Mouse (Mus musculus) CH12.LX (cell line): ENCODE measurements around the gene Terf2. TPM values are rescaled to one million over a fixed set of nuclear protein-coding genes. Genes with fewer than 3 reads are reported as not detected.

ENCODE experiments used
- DNase-seq: peaks from one replicate; pipeline ENCODE4 v3.0.0-alpha.2; 2013; ENCODE audit errors: extremely low read depth
- H3K27ac ChIP-seq: 2 replicates; pipeline ENCODE4 v1.5.1; 2012; ENCODE audit warnings: low read depth, mild to moderate bottlenecking, control low read depth, moderate library complexity; ENCODE audit not compliant: insufficient read depth
- H3K27me3 ChIP-seq: replicated peaks from 2 replicates; pipeline ENCODE3; 2012; ENCODE audit warnings: inconsistent platforms
- H3K36me3 ChIP-seq, 2 experiments: replicated peaks in 1 of 2; 2 replicates each; pipeline versions ENCODE3 to v1.6.1; 2012; ENCODE audit warnings: inconsistent platforms in 1 of 2, low read length in 1 of 2, mild to moderate bottlenecking in 1 of 2, mixed read lengths in 1 of 2, moderate library complexity in 1 of 2; ENCODE audit not compliant: control insufficient read depth in 1 of 2, insufficient read depth in 1 of 2
- H3K4me1 ChIP-seq, 2 experiments: 2 replicates each; pipeline ENCODE4 v1.6.1; 2012; ENCODE audit warnings: inconsistent platforms in 1 of 2, moderate library complexity in 1 of 2; ENCODE audit not compliant: insufficient read depth in 2 of 2, control insufficient read depth in 1 of 2
- H3K4me2 ChIP-seq: 2 replicates; pipeline ENCODE4 v1.6.1; 2012; ENCODE audit warnings: low read depth, mild to moderate bottlenecking, control low read depth; ENCODE audit not compliant: poor library complexity, insufficient read depth, severe bottlenecking
- H3K4me3 ChIP-seq, 3 experiments: fragments of 150-350 bp in 1 of 3; sonication (generic) in 1 of 3; replicated peaks in 1 of 3; 2 replicates each; pipeline versions ENCODE3 to v1.5.1; 2011 to 2012; ENCODE audit warnings: low read depth in 2 of 3, low read length in 2 of 3, mild to moderate bottlenecking in 2 of 3, moderate library complexity in 2 of 3, control low read depth in 1 of 3, improper control_type of control experiment in 1 of 3, inconsistent platforms in 1 of 3, mixed read lengths in 1 of 3; ENCODE audit not compliant: poor library complexity in 1 of 3
- H3K79me2 ChIP-seq: replicated peaks from 2 replicates; pipeline ENCODE4 v1.6.1; 2012; ENCODE audit warnings: mild to moderate bottlenecking, moderate library complexity; ENCODE audit not compliant: control insufficient read depth, poor library complexity, insufficient read depth, severe bottlenecking; ENCODE audit errors: extremely low read depth
- H3K9ac ChIP-seq: 2 replicates; pipeline ENCODE4 v1.6.1; 2012; ENCODE audit warnings: low read depth, mild to moderate bottlenecking, control low read depth, moderate library complexity; ENCODE audit not compliant: insufficient read depth
- H3K9me3 ChIP-seq: replicated peaks from 2 replicates; pipeline ENCODE3; 2012; ENCODE audit warnings: low read length, inconsistent platforms, mixed read lengths
- BHLHE40 ChIP-seq: IDR thresholded peaks from 2 replicates; pipeline ENCODE4 v1.6.1; 2011; ENCODE audit warnings: mild to moderate bottlenecking, low read depth, low read length, improper control_type of control experiment
- CHD1 ChIP-seq: IDR thresholded peaks from 2 replicates; pipeline ENCODE4 v1.6.1; 2012; ENCODE audit warnings: low read depth, low read length, improper control_type of control experiment, inconsistent platforms
- CTCF ChIP-seq, 2 experiments: IDR thresholded peaks in 1 of 2; conservative IDR thresholded peaks in 1 of 2; 2 replicates each; pipeline ENCODE4 v1.5.1; 2011 to 2012; ENCODE audit warnings: low read depth in 2 of 2, low read length in 2 of 2, improper control_type of control experiment in 1 of 2, inconsistent platforms in 1 of 2, mild to moderate bottlenecking in 1 of 2, moderate library complexity in 1 of 2
- EP300 ChIP-seq: IDR thresholded peaks from 2 replicates; pipeline ENCODE4 v1.6.1; 2011; ENCODE audit warnings: low read length, improper control_type of control experiment
- GABPA ChIP-seq: IDR thresholded peaks from 2 replicates; pipeline ENCODE4 v1.6.1; 2012; ENCODE audit warnings: low read depth, low read length, improper control_type of control experiment, inconsistent platforms; ENCODE audit not compliant: insufficient replicate concordance
- JUN ChIP-seq: IDR thresholded peaks from 2 replicates; pipeline ENCODE4 v1.6.1; 2011; ENCODE audit warnings: low read depth, mild to moderate bottlenecking, low read length, improper control_type of control experiment, moderate library complexity; ENCODE audit not compliant: insufficient read depth
- KAT2A ChIP-seq: IDR thresholded peaks from 2 replicates; pipeline ENCODE4 v1.6.1; 2012; ENCODE audit warnings: low read length, improper control_type of control experiment, inconsistent platforms; ENCODE audit not compliant: insufficient replicate concordance
- MAZ ChIP-seq: IDR thresholded peaks from 2 replicates; pipeline ENCODE4 v1.6.1; 2012; ENCODE audit warnings: low read depth, mild to moderate bottlenecking, inconsistent platforms, low read length, improper control_type of control experiment, moderate library complexity
- MYC ChIP-seq: IDR thresholded peaks from 2 replicates; pipeline ENCODE4 v1.6.1; 2011; ENCODE audit warnings: low read depth, mild to moderate bottlenecking, improper control_type of control experiment, low read length
- NELFE ChIP-seq: IDR thresholded peaks from 2 replicates; pipeline ENCODE4 v1.6.1; 2011; ENCODE audit warnings: low read depth, low read length, improper control_type of control experiment
- PAX5 ChIP-seq: IDR thresholded peaks from 2 replicates; pipeline ENCODE4 v1.6.1; 2012; ENCODE audit warnings: low read length, inconsistent platforms, mixed read lengths
- POLR2A ChIP-seq: IDR thresholded peaks from 2 replicates; pipeline ENCODE4 v1.6.1; 2011; ENCODE audit warnings: low read depth, mild to moderate bottlenecking, improper control_type of control experiment, low read length
- TBP ChIP-seq: conservative IDR thresholded peaks from 2 replicates; pipeline ENCODE4 v1.6.1; 2011; ENCODE audit warnings: low read depth, low read length, improper control_type of control experiment
- TCF12 ChIP-seq: IDR thresholded peaks from 2 replicates; pipeline ENCODE4 v1.6.1; 2014; ENCODE audit warnings: low read depth, mild to moderate bottlenecking, inconsistent platforms, low read length, improper control_type of control experiment
- UBTF ChIP-seq: IDR thresholded peaks from 2 replicates; pipeline ENCODE4 v1.6.1; 2012; ENCODE audit warnings: low read depth, mild to moderate bottlenecking, inconsistent platforms, low read length, improper control_type of control experiment, moderate library complexity
- USF1 ChIP-seq: IDR thresholded peaks from 2 replicates; pipeline ENCODE4 v1.6.1; 2014; ENCODE audit warnings: low read depth, mild to moderate bottlenecking, inconsistent platforms, low read length, improper control_type of control experiment
- ZC3H11A ChIP-seq: IDR thresholded peaks from 2 replicates; pipeline ENCODE4 v1.6.1; 2012; ENCODE audit warnings: low read depth, mild to moderate bottlenecking, inconsistent platforms, low read length, improper control_type of control experiment
- ZMIZ1 ChIP-seq: IDR thresholded peaks from 2 replicates; pipeline ENCODE4 v1.6.1; 2012; ENCODE audit warnings: low read depth, mild to moderate bottlenecking, inconsistent platforms, low read length, improper control_type of control experiment
- ZNF384 ChIP-seq: IDR thresholded peaks from 2 replicates; pipeline ENCODE4 v1.6.1; 2012; ENCODE audit warnings: low read depth, low read length, improper control_type of control experiment, inconsistent platforms
- dilution Hi-C: fragments of 300-500 bp; cut with MboI; formaldehyde crosslinking; loops from 2 replicates; pipeline ENCODE4 v1.14.3; 2020; ENCODE audit warnings: low sequenced_read_pairs; ENCODE audit not compliant: extremely low pct_unique_long_range_greater_than_20kb, extremely low pct_ligation_motif_present
- in situ Hi-C: fragments of 300-500 bp; cut with MboI; formaldehyde crosslinking; loops from 3 replicates; pipeline ENCODE4 v1.14.3; 2019; ENCODE audit warnings: low sequenced_read_pairs, low pct_ligation_motif_present, low pct_unique_long_range_greater_than_20kb, mixed read lengths
- polyA plus RNA-seq: library from polyadenylated mRNA; unstranded; fragments of >175 nt; gene quantifications from 2 replicates; pipeline ENCODE4 v1.2.1, GENCODE M21; 2012; ENCODE audit warnings: low read depth; ENCODE audit not compliant: insufficient read length
- total RNA-seq, 2 experiments: library from RNA; depleted of rRNA; stranded (reverse); fragments of 300-350 nt in 1 of 2; fragments of >200 nt in 1 of 2; gene quantifications; 2 replicates each; pipeline ENCODE4 v1.2.3; 2012 to 2014

The Terf2 gene
- total and polyA plus RNA-seq, 3 experiments: 12.5 to 33.7 (median 18.3) TPM

DNA sequence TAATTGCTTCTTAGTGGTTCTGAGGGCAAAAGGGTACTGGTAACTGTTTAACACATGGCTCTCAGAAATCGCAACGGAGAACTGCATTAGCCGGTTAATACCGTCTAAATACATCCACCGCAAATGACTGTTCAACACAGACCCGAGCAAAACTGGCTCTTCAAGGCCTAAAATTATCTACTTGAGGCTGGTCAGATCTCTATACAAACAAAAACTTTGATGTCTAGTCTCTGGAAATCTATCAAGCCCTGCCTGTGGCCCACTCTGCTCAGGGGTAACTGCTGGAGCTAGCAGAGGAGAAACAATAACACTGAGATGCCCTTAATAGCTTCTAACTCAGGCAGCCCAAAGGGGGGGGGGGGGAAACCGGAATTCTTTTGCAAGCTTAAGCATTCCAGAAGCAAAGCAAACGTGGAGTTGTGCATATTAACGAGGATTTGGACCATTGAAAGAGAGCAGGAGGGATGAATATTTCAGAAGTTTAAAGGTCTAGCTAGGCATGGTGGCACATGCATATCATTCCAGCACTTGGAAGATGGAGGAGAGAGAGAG lies 26.8 kb upstream of the Terf2 start:
- in situ Hi-C loops: loop anchor here (25.0 kb wide), 1 partner anchor 439 kb away; no protein-coding TSS in a partner anchor
- TF ChIP-seq ZMIZ1 (no peak), KAT2A (no peak), ZC3H11A (no peak), POLR2A (no peak), GABPA (no peak), ZNF384 (no peak), CTCF (conservative IDR thresholded peaks at IDR 0.05 in 1 of 2, IDR thresholded peaks at IDR 0.05 in 1 of 2; ENCODE audit: low read depth in 2 of 2, low read length in 2 of 2) (no peak), USF1 (no peak), JUN (no peak), BHLHE40 (no peak), NELFE (no peak)
- TF ChIP-seq, all 38 proteins: peak for 0
- peaks cover 0 to 6% of the 10 kb centered on the region in 2 experiments; a peak in 2 of 4 replicates for H3K4me1 ChIP-seq
- no peaks in the 10 kb centered on the region for H3K27me3 ChIP-seq
- no peak overlapping the region for H3K4me2 ChIP-seq
- no peak overlapping the region for H3K4me3 ChIP-seq
- dilution Hi-C loops: no loop called here
- no peaks in the 10 kb centered on the region for H3K36me3 ChIP-seq
- H3K27ac ChIP-seq: no peak overlapping the region
- no peak overlapping the region for H3K9ac ChIP-seq
- no peaks in the 10 kb centered on the region for H3K9me3 ChIP-seq
- no peaks in the 10 kb centered on the region for H3K79me2 ChIP-seq
- DNase-seq: no peak

DNA sequence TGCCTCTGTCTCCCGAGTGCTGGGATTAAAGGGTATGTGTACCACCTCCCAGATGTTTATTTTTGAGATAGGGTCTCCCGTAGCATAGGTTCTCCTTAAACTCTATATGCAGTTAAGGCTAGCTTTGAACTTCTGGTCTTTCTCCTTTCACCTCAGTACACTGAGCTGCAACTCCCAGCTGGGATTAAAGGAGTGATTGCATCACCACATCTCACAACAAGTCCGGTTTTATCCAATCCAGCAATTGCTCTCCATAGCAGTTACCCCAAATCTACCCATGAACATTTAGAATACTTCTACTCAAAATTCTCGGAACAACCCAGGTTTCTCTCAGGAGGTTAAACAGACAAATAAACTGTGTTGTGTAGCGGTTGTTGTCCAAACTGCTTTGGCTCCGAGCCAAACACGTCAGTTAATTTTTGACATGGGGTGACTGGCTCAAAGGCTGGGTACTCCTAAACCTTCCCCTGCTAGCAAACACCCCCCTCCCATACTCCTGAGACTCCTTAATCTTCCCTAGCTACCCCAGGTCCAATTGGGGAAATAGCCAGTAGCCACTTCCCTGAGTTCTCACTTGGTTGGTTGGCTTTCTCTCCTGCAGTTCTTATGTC lies 25.4 kb upstream of the Terf2 start:
- Histone ChIP-seq H3K4me2 (no peak overlapping the region), H3K27me3 (no peaks in the 10 kb centered on the region), H3K36me3 (no peaks in the 10 kb centered on the region), H3K9me3 (no peaks in the 10 kb centered on the region), H3K4me3 (no peak overlapping the region), H3K9ac (no peak overlapping the region), H3K79me2 (no peaks in the 10 kb centered on the region), H3K4me1 (peaks cover 0 to 6% of the 10 kb centered on the region in 2 experiments; a peak in 2 of 4 replicates), H3K27ac (no peak overlapping the region)
- DNase-seq: no peak
- in situ Hi-C loops: loop anchor here (25.0 kb wide), 1 partner anchor 441 kb away; no protein-coding TSS in a partner anchor
- TF ChIP-seq GABPA (no peak), EP300 (no peak), MYC (no peak), UBTF (no peak), MAZ (no peak), POLR2A (no peak), CHD1 (no peak), TCF12 (no peak), TBP (no peak), JUN (no peak), PAX5 (no peak)
- dilution Hi-C loops: no loop called here
